Mouse (Mus musculus) urinary bladder, adult 18-20 months (tissue): ENCODE measurements around the gene Prrc2a.

Experiments
- DNase-seq, 2 experiments: peaks; one replicate each; pipeline ENCODE4 v3.0.0; 2022; ENCODE audit warnings: low spot score in 2 of 2, mixed read lengths in 2 of 2

The Prrc2a gene

DNA sequence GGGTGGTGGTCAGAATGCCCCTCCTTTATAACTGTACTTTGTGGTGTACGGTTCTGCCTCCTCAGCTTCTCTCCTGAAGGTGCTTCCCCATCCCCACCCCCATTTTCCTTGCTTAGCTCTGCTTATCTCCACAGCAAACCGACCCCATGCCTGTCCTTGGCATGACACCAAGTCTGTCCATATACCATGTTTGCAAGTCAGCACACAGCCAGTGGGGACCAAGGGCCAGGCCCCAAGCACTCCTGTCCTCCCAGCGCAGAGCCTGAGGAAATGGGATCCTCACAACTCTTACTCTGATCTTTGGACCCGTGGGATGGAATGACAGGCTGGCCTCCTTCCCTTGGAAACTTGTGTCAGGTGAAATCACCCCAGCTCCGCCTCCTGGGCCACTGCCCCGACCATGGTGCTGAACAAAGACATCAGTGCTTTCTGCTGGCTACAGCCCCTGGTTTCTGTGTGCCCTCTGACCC is 61.4 kb downstream of the Prrc2a start:
- no peak for DNase-seq

DNA sequence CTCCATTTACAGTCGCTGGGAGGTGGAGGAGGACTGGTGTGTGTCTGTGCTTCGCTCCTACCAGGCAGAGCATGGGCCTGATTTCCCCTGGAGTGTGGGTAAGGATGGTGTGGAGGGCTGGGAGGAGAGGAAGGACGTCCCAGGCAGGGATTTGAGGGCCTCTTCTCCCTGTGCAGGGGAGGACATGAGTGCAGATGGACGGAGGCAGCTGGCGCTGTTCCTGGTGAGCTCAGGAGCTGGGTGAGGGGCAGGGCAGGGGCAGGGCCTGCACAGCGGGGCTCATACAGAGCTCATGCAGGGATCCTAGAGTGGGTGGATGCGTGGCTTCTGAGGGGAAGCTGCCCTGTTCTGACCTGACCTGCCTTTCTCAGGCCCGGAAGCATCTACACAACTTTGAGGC is 62.4 kb downstream of the Prrc2a start:
- DNase-seq = no peak

DNA sequence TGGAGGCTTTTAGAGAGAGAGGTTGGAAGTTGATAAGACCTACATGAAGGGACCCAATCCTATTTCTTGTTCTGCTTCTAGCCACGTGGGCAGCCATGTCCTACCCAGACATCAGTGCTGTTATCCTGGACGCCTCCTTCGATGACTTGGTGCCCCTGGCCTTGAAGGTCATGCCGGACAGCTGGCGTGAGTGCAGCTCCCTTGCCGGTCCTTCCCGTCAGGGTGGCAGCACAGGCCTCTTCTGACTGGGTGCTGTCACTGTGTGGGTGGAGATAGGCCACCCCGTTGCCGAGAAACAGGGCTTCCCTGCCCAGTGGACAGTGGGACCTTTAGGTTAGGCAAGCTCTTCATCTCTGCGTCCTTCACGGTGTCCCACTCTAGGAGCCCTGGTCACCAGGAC is 63.5 kb downstream of the Prrc2a start:
- DNase-seq = no peak

- no peak for DNase-seq
Measured at GRCm38 (mm10) chr17:35100196-35100765, 64.4 kb downstream of the Prrc2a start.
